Mouse (Mus musculus): ENCODE measurements around the gene A530016L24Rik. TPM values are rescaled to one million over a fixed set of nuclear protein-coding genes. Genes with fewer than 3 reads are reported as not detected.

A530016L24Rik gene
- total and polyA plus RNA-seq, 3 experiments, result not detected

DNA sequence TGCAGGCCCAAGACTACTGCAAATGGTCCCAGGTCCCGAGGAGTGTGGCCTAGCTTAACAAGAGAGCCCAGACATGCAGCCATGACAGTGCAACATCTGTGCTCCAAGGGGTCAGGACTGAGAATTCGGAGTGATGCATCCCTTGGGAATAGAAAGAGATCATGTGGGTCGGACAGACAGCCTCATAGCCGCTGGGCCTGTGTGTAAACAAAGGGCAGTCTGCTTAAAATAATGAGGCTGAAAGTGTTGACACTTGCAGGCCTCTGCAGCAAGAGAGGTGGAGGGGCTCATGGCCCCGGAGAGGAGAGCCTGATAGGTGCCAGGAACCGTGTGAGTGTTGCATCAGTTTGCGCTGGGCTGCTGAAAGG is 21.1 kb downstream of the A530016L24Rik start:
- H3K4me1 ChIP-seq (ENCODE audit: control insufficient read depth in 1 of 2, insufficient read depth in 2 of 2), result peaks cover 0 to 9% of the 10 kb centered on the region in 2 experiments; a peak in 2 of 4 replicates
- dilution Hi-C loops (cut with MboI; ENCODE audit: extremely low pct_ligation_motif_present, extremely low pct_unique_long_range_greater_than_20kb, low sequenced_read_pairs), result no loop called here
- peaks cover 85% of the 10 kb centered on the region for H3K27me3 ChIP-seq (replicated peaks)
- no peak for TF ChIP-seq CHD1 (IDR thresholded peaks at IDR 0.05; ENCODE audit: low read depth, low read length)
- TF ChIP-seq E2F4 (IDR thresholded peaks at IDR 0.05; ENCODE audit: insufficient replicate concordance, low read depth, low read length), result no peak
- TF ChIP-seq MAFK (IDR thresholded peaks at IDR 0.05; ENCODE audit: insufficient replicate concordance, low read length), result no peak
- no peak for TF ChIP-seq CTCF (conservative IDR thresholded peaks at IDR 0.05 in 1 of 2, IDR thresholded peaks at IDR 0.05 in 1 of 2; ENCODE audit: low read depth in 2 of 2, low read length in 2 of 2)
- TF ChIP-seq JUN (IDR thresholded peaks at IDR 0.05; ENCODE audit: insufficient read depth, low read depth, low read length), result no peak
- TF ChIP-seq ZKSCAN1 (IDR thresholded peaks at IDR 0.05; ENCODE audit: borderline replicate concordance, low read depth, low read length), result no peak
- H3K9me3 ChIP-seq (replicated peaks; ENCODE audit: low read length), result no peaks in the 10 kb centered on the region
- in situ Hi-C loops (cut with MboI; ENCODE audit: low pct_ligation_motif_present, low pct_unique_long_range_greater_than_20kb, low sequenced_read_pairs), result no loop called here
- no peak overlapping the region for H3K4me2 ChIP-seq (ENCODE audit: insufficient read depth, low read depth, poor library complexity, severe bottlenecking)
- H3K79me2 ChIP-seq (replicated peaks; ENCODE audit: control insufficient read depth, extremely low read depth, insufficient read depth, poor library complexity, severe bottlenecking), result no peaks in the 10 kb centered on the region
- H3K9ac ChIP-seq (ENCODE audit: insufficient read depth, low read depth), result no peak overlapping the region
- no peak for DNase-seq (ENCODE audit: extremely low read depth)
- no peak overlapping the region for H3K27ac ChIP-seq (ENCODE audit: insufficient read depth, low read depth)
- H3K4me3 ChIP-seq (replicated peaks in 1 of 3; ENCODE audit: low read depth in 2 of 3, low read length in 2 of 3, poor library complexity in 1 of 3), result no peak overlapping the region
- H3K36me3 ChIP-seq (replicated peaks in 1 of 2; ENCODE audit: control insufficient read depth in 1 of 2, insufficient read depth in 1 of 2, low read length in 1 of 2), result no peaks in the 10 kb centered on the region

DNA sequence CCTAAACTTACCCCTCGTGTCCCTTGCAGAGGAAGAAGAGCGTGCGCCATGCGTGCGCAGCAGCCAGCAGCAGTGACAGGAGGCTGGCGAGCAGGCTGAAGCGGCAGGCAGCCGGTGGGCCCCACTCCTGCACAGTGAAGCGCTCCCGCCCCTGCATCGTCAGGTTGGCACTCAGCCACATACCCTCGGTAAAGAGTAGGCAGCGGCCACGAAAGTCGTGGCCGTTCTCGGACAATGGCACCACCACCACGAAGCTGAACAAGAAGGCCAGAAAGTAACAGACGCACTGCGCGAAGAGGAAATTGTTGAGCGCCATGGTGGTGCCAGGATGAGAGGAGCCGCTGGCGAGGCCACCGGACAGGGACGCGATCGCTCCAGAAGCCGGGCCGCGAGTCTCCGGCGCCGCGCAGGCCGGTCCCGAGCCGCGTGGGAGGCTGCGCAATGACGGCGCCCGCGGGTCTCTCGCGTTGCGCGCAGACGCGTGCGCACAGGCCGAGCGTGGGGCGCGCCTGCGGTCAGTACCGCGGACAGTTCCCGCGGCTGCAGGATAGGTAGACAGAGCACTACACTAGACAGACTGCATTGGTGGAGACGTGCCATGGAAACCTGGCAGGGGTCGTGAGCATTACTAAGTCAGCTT is 21.6 kb downstream of the A530016L24Rik start:
- Histone ChIP-seq H3K9ac (ENCODE audit: insufficient read depth, low read depth) (no peak overlapping the region), H3K4me3 (replicated peaks in 1 of 3; ENCODE audit: low read depth in 2 of 3, low read length in 2 of 3, poor library complexity in 1 of 3) (no peak overlapping the region), H3K9me3 (replicated peaks; ENCODE audit: low read length) (no peaks in the 10 kb centered on the region), H3K36me3 (replicated peaks in 1 of 2; ENCODE audit: control insufficient read depth in 1 of 2, insufficient read depth in 1 of 2, low read length in 1 of 2) (no peaks in the 10 kb centered on the region), H3K79me2 (replicated peaks; ENCODE audit: control insufficient read depth, extremely low read depth, insufficient read depth, poor library complexity, severe bottlenecking) (no peaks in the 10 kb centered on the region), H3K27ac (ENCODE audit: insufficient read depth, low read depth) (no peak overlapping the region), H3K4me2 (ENCODE audit: insufficient read depth, low read depth, poor library complexity, severe bottlenecking) (no peak overlapping the region), H3K27me3 (replicated peaks) (peaks cover 85% of the 10 kb centered on the region), H3K4me1 (ENCODE audit: control insufficient read depth in 1 of 2, insufficient read depth in 2 of 2) (peaks cover 0 to 8% of the 10 kb centered on the region in 2 experiments; a peak in 2 of 4 replicates)
- dilution Hi-C loops (cut with MboI; ENCODE audit: extremely low pct_ligation_motif_present, extremely low pct_unique_long_range_greater_than_20kb, low sequenced_read_pairs), result no loop called here
- no peak for DNase-seq (ENCODE audit: extremely low read depth)
- in situ Hi-C loops (cut with MboI; ENCODE audit: low pct_ligation_motif_present, low pct_unique_long_range_greater_than_20kb, low sequenced_read_pairs), result no loop called here
- TF ChIP-seq EP300 (IDR thresholded peaks at IDR 0.05; ENCODE audit: low read length) (no peak), MAX (IDR thresholded peaks at IDR 0.05; ENCODE audit: low read length) (no peak), POLR2AphosphoS2 (IDR thresholded peaks at IDR 0.05; ENCODE audit: low read depth, low read length) (no peak)

DNA sequence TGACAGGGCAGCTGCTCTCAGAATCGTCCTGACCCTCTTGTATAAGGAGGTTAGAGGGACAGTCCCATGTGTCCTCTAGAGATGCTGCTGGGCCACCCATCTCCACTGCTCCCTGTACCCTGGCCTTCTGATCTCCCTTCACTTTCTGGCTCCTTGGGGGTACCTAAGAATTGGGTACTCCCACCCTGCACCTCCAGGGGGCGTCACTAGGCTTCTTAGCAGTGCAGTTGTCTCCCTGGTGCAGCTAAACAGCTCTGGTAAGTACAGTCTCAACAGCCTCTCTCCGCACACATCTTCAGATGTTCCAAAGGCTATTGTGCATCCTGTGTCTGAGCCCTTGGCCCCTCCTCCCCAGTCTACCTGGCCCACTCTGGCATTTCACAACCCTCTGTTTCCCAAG is 25.6 kb downstream of the A530016L24Rik start:
- Histone ChIP-seq H3K4me2 (ENCODE audit: insufficient read depth, low read depth, poor library complexity, severe bottlenecking) (no peak overlapping the region), H3K4me3 (replicated peaks in 1 of 3; ENCODE audit: low read depth in 2 of 3, low read length in 2 of 3, poor library complexity in 1 of 3) (no peak overlapping the region), H3K79me2 (replicated peaks; ENCODE audit: control insufficient read depth, extremely low read depth, insufficient read depth, poor library complexity, severe bottlenecking) (no peaks in the 10 kb centered on the region), H3K36me3 (replicated peaks in 1 of 2; ENCODE audit: control insufficient read depth in 1 of 2, insufficient read depth in 1 of 2, low read length in 1 of 2) (no peaks in the 10 kb centered on the region), H3K27me3 (replicated peaks) (peaks cover 82% of the 10 kb centered on the region), H3K9ac (ENCODE audit: insufficient read depth, low read depth) (no peak overlapping the region), H3K27ac (ENCODE audit: insufficient read depth, low read depth) (no peak overlapping the region), H3K4me1 (ENCODE audit: control insufficient read depth in 1 of 2, insufficient read depth in 2 of 2) (peaks cover 8 to 12% of the 10 kb centered on the region in 2 experiments), H3K9me3 (replicated peaks; ENCODE audit: low read length) (no peaks in the 10 kb centered on the region)
- no peak for DNase-seq (ENCODE audit: extremely low read depth)
- in situ Hi-C loops (cut with MboI; ENCODE audit: low pct_ligation_motif_present, low pct_unique_long_range_greater_than_20kb, low sequenced_read_pairs), result no loop called here
- TF ChIP-seq TBP (conservative IDR thresholded peaks at IDR 0.05; ENCODE audit: low read depth, low read length) (no peak), IRF4 (IDR thresholded peaks at IDR 0.05; ENCODE audit: low read depth, low read length) (no peak), CTCF (conservative IDR thresholded peaks at IDR 0.05 in 1 of 2, IDR thresholded peaks at IDR 0.05 in 1 of 2; ENCODE audit: low read depth in 2 of 2, low read length in 2 of 2) (peak; percentile 22 to 45; a peak in 3 of 4 replicates), RAD21 (IDR thresholded peaks at IDR 0.05; ENCODE audit: low read depth, low read length) (peak; percentile 8), NRF1 (IDR thresholded peaks at IDR 0.05; ENCODE audit: low read depth, low read length) (no peak), ZKSCAN1 (IDR thresholded peaks at IDR 0.05; ENCODE audit: borderline replicate concordance, low read depth, low read length) (no peak), SMC3 (IDR thresholded peaks at IDR 0.05; ENCODE audit: low read depth, low read length) (peak; percentile 28), UBTF (IDR thresholded peaks at IDR 0.05; ENCODE audit: low read depth, low read length) (no peak)
- dilution Hi-C loops (cut with MboI; ENCODE audit: extremely low pct_ligation_motif_present, extremely low pct_unique_long_range_greater_than_20kb, low sequenced_read_pairs), result no loop called here

Measured in CH12.LX (cell line).